Mouse (Mus musculus) heart, adult 2 months (tissue): ENCODE results near the gene Erbin.

ENCODE experiments used
- CTCF ChIP-seq: fragments of 200-600 bp; IDR thresholded peaks from 2 replicates; pipeline ENCODE4 v1.8.1; 2022; ENCODE audit warnings: antibody characterized with exemption, mild to moderate bottlenecking, moderate library complexity
- POLR2A ChIP-seq: fragments of 200-500 bp; IDR thresholded peaks from 2 replicates; pipeline ENCODE4 v1.6.1; 2011; ENCODE audit warnings: mild to moderate bottlenecking, low read depth, low read length, control low read depth; ENCODE audit not compliant: insufficient read depth

DNA sequence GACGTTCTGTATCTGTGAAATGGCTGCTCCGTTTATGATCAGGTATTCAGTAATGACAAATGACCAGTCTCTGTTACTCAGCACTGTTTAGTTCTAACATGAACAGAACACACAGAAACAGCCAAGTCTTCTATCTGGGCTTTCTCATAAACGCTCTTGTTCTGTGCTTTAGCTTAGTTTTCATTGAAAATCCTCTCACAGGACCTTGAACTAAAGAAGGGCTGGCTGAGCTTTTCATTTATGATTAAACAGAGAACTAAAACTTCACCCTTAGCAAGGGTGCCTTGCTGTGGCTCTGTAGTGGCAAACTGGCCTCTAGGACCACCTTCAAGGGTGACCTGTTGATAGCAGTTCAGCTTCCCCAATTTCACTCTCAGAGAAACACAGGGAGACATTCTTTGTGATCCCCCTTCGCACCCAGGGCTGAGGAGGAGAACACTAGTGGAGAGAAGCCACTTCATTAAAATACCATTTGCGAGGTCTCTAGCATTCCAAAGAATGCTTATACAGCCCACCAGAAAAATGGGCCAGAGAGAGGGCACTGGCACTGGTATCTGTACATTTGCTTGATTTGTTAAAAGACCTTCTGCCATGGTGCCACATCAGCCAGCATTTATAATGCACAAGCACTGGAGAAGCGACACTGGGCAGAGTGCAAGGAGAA lies 3.2 kb upstream of the Erbin start:
- TF ChIP-seq POLR2A (no peak), CTCF (no peak)
